Mouse (Mus musculus) forebrain, embryonic 16.5 days (tissue): ENCODE measurements at regions not wholly inside any gene's neighbourhood (a gene's known extent, or its start where the extent isn't known, plus 50 kb on each side); places are given as distances from the start of the nearest gene placed in this dataset.

Experiments used
- ATAC-seq: fragments of 200-750 bp; cut with Nextera tagmentation; 2 replicates; pipeline ENCODE4 v1.8.0; 2017; ENCODE audit warnings: mild to moderate bottlenecking, moderate library complexity
- H3K27ac ChIP-seq: fragments of 300-500 bp; sonication (generic); 2 replicates; pipeline ENCODE4 v1.5.1; 2014; ENCODE audit warnings: low read length, control low read depth
- H3K27me3 ChIP-seq: fragments of 300-500 bp; sonication (generic); replicated peaks from 2 replicates; pipeline ENCODE4 v1.6.1; 2014; ENCODE audit warnings: low read length; ENCODE audit not compliant: control insufficient read depth, insufficient read depth
- H3K36me3 ChIP-seq: fragments of 300-500 bp; sonication (generic); 2 replicates; pipeline ENCODE4 v1.6.1; 2014; ENCODE audit not compliant: control insufficient read depth, insufficient read depth
- H3K4me1 ChIP-seq: fragments of 300-500 bp; sonication (generic); replicated peaks from 2 replicates; pipeline ENCODE4 v1.6.1; 2014; ENCODE audit warnings: low read length; ENCODE audit not compliant: control insufficient read depth, insufficient read depth
- H3K4me2 ChIP-seq: fragments of 300-500 bp; sonication (generic); 2 replicates; pipeline ENCODE4 v1.6.1; 2014; ENCODE audit warnings: mild to moderate bottlenecking, low read length, control low read depth
- H3K4me3 ChIP-seq: fragments of 300-500 bp; sonication (generic); replicated peaks from 2 replicates; pipeline ENCODE4 v1.5.1; 2014; ENCODE audit warnings: mild to moderate bottlenecking, low read length, control low read depth
- H3K9ac ChIP-seq: fragments of 300-500 bp; sonication (generic); replicated peaks from 2 replicates; pipeline ENCODE4 v1.6.1; 2014; ENCODE audit warnings: low read depth, low read length, control low read depth
- H3K9me3 ChIP-seq: fragments of 300-500 bp; sonication (generic); 2 replicates; pipeline ENCODE4 v1.6.1; 2016; ENCODE audit warnings: low read length; ENCODE audit not compliant: control insufficient read depth
- WGBS: fragments of 180-500 bp; shearing (Covaris S2); extraction: QIAGEN DNeasy Blood & Tissue Kit; methylation state at CpG from one replicate; pipeline ENCODE4 v1.1.7; 2014; 5-methylcytosine and 5-hydroxymethylcytosine counted together

- H3K36me3 ChIP-seq: no peaks in the 10 kb centered on the region
- H3K9ac ChIP-seq: no peak overlapping the region
- no peaks in the 10 kb centered on the region for H3K9me3 ChIP-seq
- no peak overlapping the region for H3K4me3 ChIP-seq
- no peaks in the 10 kb centered on the region for H3K27me3 ChIP-seq
- H3K27ac ChIP-seq: no peak overlapping the region
- 64% methylated on average over 20 of the region's 20 CpGs for WGBS
- peaks cover 3% of the 10 kb centered on the region for H3K4me1 ChIP-seq
- no peak for ATAC-seq
- H3K4me2 ChIP-seq: no peak overlapping the region
Measured at GRCm38 (mm10) chr8:9152313-9152925, 462.1 kb upstream of the Arglu1 start.

GRCm38 (mm10) chr8:9144362-9144761 is 454.0 kb upstream of the Arglu1 start:
- no peak overlapping the region for H3K4me2 ChIP-seq
- no peak for ATAC-seq
- H3K4me1 ChIP-seq: no peaks in the 10 kb centered on the region; the same call in 1 of the 2 replicates
- no peaks in the 10 kb centered on the region for H3K36me3 ChIP-seq
- no peak overlapping the region for H3K9ac ChIP-seq
- WGBS: 76% methylated on average over 3 of the region's 3 CpGs
- H3K27ac ChIP-seq: no peak overlapping the region
- no peak overlapping the region for H3K4me3 ChIP-seq
- H3K27me3 ChIP-seq: no peaks in the 10 kb centered on the region
- no peaks in the 10 kb centered on the region for H3K9me3 ChIP-seq

GRCm38 (mm10) chr8:9139781-9140180 is 449.5 kb upstream of the Arglu1 start:
- H3K9me3 ChIP-seq: no peaks in the 10 kb centered on the region
- no peaks in the 10 kb centered on the region for H3K27me3 ChIP-seq
- no peak overlapping the region for H3K4me3 ChIP-seq
- 79% methylated on average over 3 of the region's 3 CpGs for WGBS
- no peaks in the 10 kb centered on the region; the same call in 1 of the 2 replicates for H3K4me1 ChIP-seq
- no peak overlapping the region for H3K4me2 ChIP-seq
- no peak overlapping the region for H3K27ac ChIP-seq
- H3K36me3 ChIP-seq: no peaks in the 10 kb centered on the region
- ATAC-seq: no peak
- no peak overlapping the region for H3K9ac ChIP-seq

GRCm38 (mm10) chr8:9139059-9139620 is 448.8 kb upstream of the Arglu1 start:
- ATAC-seq: no peak
- 86% methylated on average over 3 of the region's 3 CpGs for WGBS
- H3K9ac ChIP-seq: no peak overlapping the region
- H3K4me3 ChIP-seq: no peak overlapping the region
- H3K4me2 ChIP-seq: no peak overlapping the region
- H3K27me3 ChIP-seq: no peaks in the 10 kb centered on the region
- H3K36me3 ChIP-seq: no peaks in the 10 kb centered on the region
- no peaks in the 10 kb centered on the region for H3K9me3 ChIP-seq
- H3K27ac ChIP-seq: no peak overlapping the region
- H3K4me1 ChIP-seq: no peaks in the 10 kb centered on the region; the same call in 1 of the 2 replicates

- no peaks in the 10 kb centered on the region for H3K9me3 ChIP-seq
- no peak overlapping the region for H3K27ac ChIP-seq
- no peak overlapping the region for H3K4me3 ChIP-seq
- H3K9ac ChIP-seq: no peak overlapping the region
- no peaks in the 10 kb centered on the region for H3K27me3 ChIP-seq
- H3K4me2 ChIP-seq: no peak overlapping the region
- no peaks in the 10 kb centered on the region; the same call in 1 of the 2 replicates for H3K4me1 ChIP-seq
- no peaks in the 10 kb centered on the region for H3K36me3 ChIP-seq
- no peak for ATAC-seq
- WGBS: 72% methylated on average over 7 of the region's 7 CpGs
Measured at GRCm38 (mm10) chr8:9133758-9134157, 443.4 kb upstream of the Arglu1 start.

DNA sequence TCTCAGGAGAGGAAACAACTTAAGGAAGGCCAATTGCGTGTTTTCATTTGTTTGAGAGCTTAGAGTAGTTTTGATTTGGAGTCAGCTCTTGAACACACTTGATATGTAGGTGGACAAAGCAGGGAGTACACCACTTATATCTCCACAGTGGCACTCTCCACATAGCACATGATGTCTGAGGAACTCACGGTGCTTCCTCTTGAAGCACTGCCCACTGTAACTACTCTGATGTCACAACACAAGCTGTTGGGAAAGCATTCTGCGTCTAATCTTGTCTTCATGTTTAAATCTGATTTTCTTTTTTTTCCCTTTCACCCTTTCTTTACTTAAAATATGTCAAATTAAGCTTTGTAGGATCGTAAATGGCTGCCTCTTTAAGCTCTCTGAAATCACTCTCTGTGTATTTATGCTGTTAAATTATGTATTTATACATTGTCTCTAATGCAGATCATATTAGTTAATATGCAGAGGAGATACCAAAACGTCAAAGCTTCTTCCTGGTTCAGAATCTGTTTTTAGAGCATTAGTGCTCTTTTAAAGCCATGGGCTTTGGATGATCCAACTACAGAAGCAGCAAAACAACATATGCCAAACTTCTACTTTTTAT is 442.4 kb upstream of the Arglu1 start:
- Histone ChIP-seq H3K27me3 (no peaks in the 10 kb centered on the region), H3K36me3 (no peaks in the 10 kb centered on the region), H3K4me1 (no peaks in the 10 kb centered on the region; the same call in 1 of the 2 replicates), H3K9ac (no peak overlapping the region), H3K27ac (no peak overlapping the region), H3K4me3 (no peak overlapping the region), H3K4me2 (no peak overlapping the region), H3K9me3 (no peaks in the 10 kb centered on the region)
- peak; percentile 82 for ATAC-seq
- 49% methylated on average over 5 of the region's 5 CpGs for WGBS

DNA sequence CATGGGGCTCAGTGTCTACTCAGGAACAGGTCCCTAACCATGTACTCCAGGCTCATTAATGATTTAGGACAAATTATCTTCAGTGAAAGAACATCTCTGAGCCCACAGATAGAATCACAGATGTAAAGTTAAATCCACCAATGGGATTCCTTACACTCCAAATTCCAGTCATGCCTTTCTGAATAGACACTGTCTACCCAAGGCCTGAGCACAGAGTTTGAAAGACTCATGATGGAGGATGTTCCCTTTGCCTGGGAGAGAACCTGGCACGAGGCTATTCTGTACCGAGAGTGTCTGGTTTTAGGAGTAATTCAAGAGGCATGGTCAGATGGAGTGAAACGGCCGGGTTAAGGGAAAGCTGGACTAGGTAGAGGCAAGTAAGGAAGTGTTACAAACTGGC is 440.9 kb upstream of the Arglu1 start:
- Histone ChIP-seq H3K36me3 (no peaks in the 10 kb centered on the region), H3K27me3 (no peaks in the 10 kb centered on the region), H3K9me3 (no peaks in the 10 kb centered on the region), H3K27ac (no peak overlapping the region), H3K4me1 (no peaks in the 10 kb centered on the region; the same call in 1 of the 2 replicates), H3K9ac (no peak overlapping the region), H3K4me3 (no peak overlapping the region), H3K4me2 (no peak overlapping the region)
- 81% methylated on average over 4 of the region's 4 CpGs for WGBS
- no peak for ATAC-seq

DNA sequence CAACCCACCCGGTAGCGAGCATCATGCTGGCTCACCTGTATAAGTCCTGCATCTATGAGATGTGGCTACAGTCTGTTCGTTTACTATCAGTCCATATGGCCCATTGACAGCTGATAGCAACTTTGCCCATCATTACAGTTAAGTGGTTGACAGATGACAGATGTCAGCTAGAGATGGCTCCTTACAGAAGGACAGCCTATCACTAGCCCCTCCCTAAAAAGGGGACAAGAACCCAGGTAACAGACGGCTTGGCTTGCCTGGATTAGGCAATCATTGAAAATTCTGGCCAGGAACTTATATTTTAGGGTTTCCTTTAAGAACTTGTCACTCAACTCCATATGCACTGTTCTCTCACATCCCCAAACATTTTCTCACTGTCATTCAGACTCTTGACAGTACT is 434.2 kb upstream of the Arglu1 start:
- H3K4me3 ChIP-seq: no peak overlapping the region
- H3K27ac ChIP-seq: no peak overlapping the region
- no peak overlapping the region for H3K9ac ChIP-seq
- no peaks in the 10 kb centered on the region for H3K9me3 ChIP-seq
- H3K27me3 ChIP-seq: no peaks in the 10 kb centered on the region
- peak; percentile 94 for ATAC-seq
- peaks cover 6% of the 10 kb centered on the region; the same call in 1 of the 2 replicates for H3K4me1 ChIP-seq
- H3K36me3 ChIP-seq: no peaks in the 10 kb centered on the region
- 59% methylated on average over 4 of the region's 4 CpGs for WGBS
- H3K4me2 ChIP-seq: no peak overlapping the region

- ATAC-seq: peak; percentile 26; the same call in 1 of the 2 replicates
- Histone ChIP-seq H3K4me3 (no peak overlapping the region), H3K4me2 (peak overlapping the region; percentile 28; the same call in 1 of the 2 replicates), H3K9ac (no peak overlapping the region), H3K4me1 (0 out of 2 replicates have a peak, but pooled peaks cover 4% of the 10 kb centered on the region), H3K27me3 (no peaks in the 10 kb centered on the region; the same call in 1 of the 2 replicates), H3K9me3 (no peaks in the 10 kb centered on the region), H3K27ac (no peak overlapping the region), H3K36me3 (no peaks in the 10 kb centered on the region)
- 72% methylated on average over 27 of the region's 27 CpGs for WGBS
Measured at GRCm38 (mm10) chr8:9117809-9118737, 427.8 kb upstream of the Arglu1 start.
